Mouse (Mus musculus): ENCODE measurements at regions not wholly inside any gene's neighbourhood (a gene's known extent, or its start where the extent isn't known, plus 50 kb on each side); places are given as distances from the start of the nearest gene placed in this dataset.

- H3K27me3 ChIP-seq (ENCODE audit: control insufficient read depth, insufficient read depth, low read length): no peaks in the 10 kb centered on the region
- no peak overlapping the region for H3K4me3 ChIP-seq (replicated peaks; ENCODE audit: low read length)
- no peaks in the 10 kb centered on the region for H3K9me3 ChIP-seq (replicated peaks; ENCODE audit: control insufficient read depth, low read length)
- no peak overlapping the region for H3K27ac ChIP-seq (ENCODE audit: low read length)
- no peak overlapping the region for H3K4me2 ChIP-seq (ENCODE audit: low read depth, low read length)
- WGBS: 16% methylated on average over 5 of the region's 5 CpGs
- H3K9ac ChIP-seq (ENCODE audit: low read length): no peak overlapping the region
- no peaks in the 10 kb centered on the region for H3K4me1 ChIP-seq (ENCODE audit: control insufficient read depth, insufficient read depth, low read length)
- H3K36me3 ChIP-seq (ENCODE audit: control insufficient read depth, insufficient read depth, low read length): no peaks in the 10 kb centered on the region
- ATAC-seq (ENCODE audit: insufficient read depth, low FRiP score): no peak
Observed at GRCm38 (mm10) chr1:177308213-177308872, 50.3 kb upstream of the Akt3 start.

Measured in stomach, embryonic 16.5 days (tissue).